Mouse (Mus musculus) liver, adult 2 months (tissue): ENCODE data around the gene Eda.

ENCODE experiments used
- CTCF ChIP-seq: fragments of 200-500 bp; IDR thresholded peaks from 2 replicates; pipeline ENCODE4 v1.5.1; 2011; ENCODE audit warnings: low read depth, low read length, control low read depth
- POLR2A ChIP-seq: fragments of 200-500 bp; IDR thresholded peaks from 2 replicates; pipeline ENCODE4 v1.6.1; 2011; ENCODE audit warnings: low read length, control low read depth; ENCODE audit not compliant: insufficient read depth; ENCODE audit errors: extremely low read depth

GRCm38 (mm10) chrX:99975985-99976924 lies 849 bp downstream of the Eda start:
- TF ChIP-seq CTCF (no peak), POLR2A (no peak)
